Mouse (Mus musculus) G1E (cell line): ENCODE results near the gene Mest. TPM values are rescaled to one million over a fixed set of nuclear protein-coding genes. Genes with fewer than 3 reads are reported as not detected.

Experiments
- ATAC-seq: 2 replicates; pipeline ENCODE4 v1.8.0; 2016; ENCODE audit warnings: mild to moderate bottlenecking; ENCODE audit not compliant: insufficient number of reproducible peaks, poor library complexity, low FRiP score, severe bottlenecking; ENCODE audit errors: extremely low read depth
- DNase-seq: peaks from one replicate; pipeline ENCODE4 v3.0.0; 2012; ENCODE audit warnings: low spot score
- H3K27me3 ChIP-seq: 2 replicates; pipeline ENCODE4 v1.6.1; 2012; ENCODE audit warnings: mild to moderate bottlenecking, low read length, inconsistent platforms; ENCODE audit not compliant: insufficient read depth
- H3K36me3 ChIP-seq: replicated peaks from 2 replicates; pipeline ENCODE3; 2012; ENCODE audit warnings: mild to moderate bottlenecking, inconsistent platforms
- H3K4me1 ChIP-seq: 2 replicates; pipeline ENCODE4 v1.6.1; 2012; ENCODE audit warnings: low read depth, low read length, inconsistent platforms, mixed read lengths; ENCODE audit not compliant: insufficient read depth
- H3K4me3 ChIP-seq: 2 replicates; pipeline ENCODE4 v1.5.1; 2012; ENCODE audit warnings: low read depth, mild to moderate bottlenecking, inconsistent platforms, low read length, moderate library complexity, mixed read lengths
- H3K9me3 ChIP-seq: replicated peaks from 2 replicates; pipeline ENCODE4 v1.6.1; 2012; ENCODE audit warnings: inconsistent platforms
- CTCF ChIP-seq: IDR thresholded peaks from 2 replicates; pipeline ENCODE4 v1.5.1; 2012; ENCODE audit warnings: low read depth, low read length, inconsistent platforms, mixed read lengths
- GATA1 ChIP-seq: IDR thresholded peaks from 2 replicates; pipeline ENCODE4 v1.6.1; 2012; ENCODE audit warnings: borderline replicate concordance, low read length, inconsistent platforms, mixed read lengths
- GATA2 ChIP-seq: IDR thresholded peaks from 2 replicates; pipeline ENCODE4 v1.6.1; 2012; ENCODE audit warnings: low read depth, low read length, inconsistent platforms, borderline replicate concordance
- POLR2AphosphoS5 ChIP-seq: IDR thresholded peaks from 2 replicates; pipeline ENCODE4 v1.6.1; 2012; ENCODE audit warnings: low read depth, low read length, inconsistent platforms; ENCODE audit not compliant: insufficient replicate concordance
- TAL1 ChIP-seq: conservative IDR thresholded peaks from 2 replicates; pipeline ENCODE4 v1.6.1; 2012; ENCODE audit warnings: low read depth, low read length, inconsistent platforms, mixed read lengths
- polyA plus RNA-seq: library from polyadenylated mRNA; stranded (reverse); fragments of >175 nt; gene quantifications from 2 replicates; pipeline ENCODE4 v1.2.3, GENCODE M21; 2012
- total RNA-seq, 2 experiments: library from RNA; stranded (forward) in 1 of 2; stranded (reverse) in 1 of 2; fragments of 200-1000 nt in 1 of 2; fragments of >200 nt in 1 of 2; fragmentation: Nextera tagmentation in 1 of 2; gene quantifications; 2 replicates each; pipeline ENCODE4 v1.2.3; 2014 to 2017

Mest gene
- total and polyA plus RNA-seq, 3 experiments = 0.49 to 0.57 TPM; not detected in 1

- DNase-seq (peak; percentile 14), ATAC-seq (no peak)
- Histone ChIP-seq H3K4me1 (peaks cover 22% of the 10 kb centered on the region), H3K4me3 (peak overlapping the region; percentile 76), H3K36me3 (peaks cover 7% of the 10 kb centered on the region), H3K9me3 (no peaks in the 10 kb centered on the region), H3K27me3 (peaks cover 10% of the 10 kb centered on the region)
- TF ChIP-seq CTCF = no peak
- no peak for TF ChIP-seq TAL1
- no peak for TF ChIP-seq GATA1
- TF ChIP-seq GATA2 = no peak
- no peak for TF ChIP-seq POLR2AphosphoS5
Observed at GRCm38 (mm10) chr6:30692826-30693225, 30.5 kb upstream of the Mest start.

DNA sequence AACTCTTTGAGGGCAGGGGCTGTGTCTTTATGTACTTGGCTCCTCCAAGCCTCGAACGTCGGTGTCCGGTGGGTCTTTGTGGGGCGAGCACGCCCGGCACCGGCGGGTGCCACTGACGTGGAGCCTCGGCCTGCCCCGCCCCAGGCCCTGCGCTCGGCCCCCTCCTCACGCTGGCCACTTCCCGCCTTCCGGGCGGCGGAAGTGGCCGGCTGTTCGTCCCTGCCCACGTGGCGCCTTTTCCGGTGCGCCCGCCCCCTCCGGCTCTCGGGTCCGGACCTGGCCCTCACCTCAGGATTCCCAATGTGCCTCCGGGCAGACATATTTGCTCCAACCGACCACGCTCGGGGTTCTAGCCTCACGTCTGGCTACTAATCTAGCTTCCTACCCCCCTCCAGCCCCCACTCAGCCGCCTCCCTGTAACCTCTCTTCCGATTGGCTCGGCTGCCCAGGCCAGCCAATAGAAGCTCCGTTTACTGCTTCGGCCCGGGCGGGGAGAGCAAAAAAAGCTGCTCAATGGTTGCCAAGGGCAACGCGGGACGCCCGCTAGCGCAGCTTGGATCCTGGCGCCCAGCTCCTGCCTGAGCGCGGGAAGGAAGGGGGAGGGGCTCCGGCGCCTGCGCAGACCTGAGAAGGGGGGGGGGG is 29.9 kb upstream of the Mest start, which contains the start of gene Cep41:
Gene Cep41 (minus strand): TSS at position 400 of the 642 bp plus-strand sequence.
- no peak for TF ChIP-seq GATA2
- TF ChIP-seq CTCF = no peak
- no peak for TF ChIP-seq TAL1
- no peak for TF ChIP-seq POLR2AphosphoS5
- TF ChIP-seq GATA1 = no peak
- peak; percentile 94 for ATAC-seq

DNA sequence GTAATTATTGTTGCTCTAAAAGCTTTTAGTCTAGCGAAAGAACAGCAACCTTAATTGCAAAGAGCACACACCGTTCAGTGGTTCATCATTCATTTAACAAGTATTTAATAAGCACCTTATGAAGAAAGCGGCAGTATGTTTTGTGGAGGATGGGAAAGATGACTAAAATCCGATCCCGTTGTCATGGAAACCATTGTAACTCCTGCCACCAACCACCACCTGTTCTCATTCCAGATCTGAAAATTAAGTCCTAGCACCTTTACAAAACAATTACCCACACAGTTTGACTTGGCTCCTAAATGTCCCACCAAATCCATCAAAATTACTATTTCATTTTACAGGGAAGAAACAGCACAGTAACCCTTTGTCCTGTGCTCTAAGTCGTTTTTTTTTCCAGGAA is 29.1 kb upstream of the Mest start:
- no peaks in the 10 kb centered on the region for H3K9me3 ChIP-seq
- peaks cover 22% of the 10 kb centered on the region for H3K4me1 ChIP-seq
- ATAC-seq (no peak), DNase-seq (no peak)
- peaks cover 22% of the 10 kb centered on the region for H3K27me3 ChIP-seq
- H3K36me3 ChIP-seq = peaks cover 2% of the 10 kb centered on the region
- H3K4me3 ChIP-seq = peak overlapping the region; percentile 76; the same call in 1 of the 2 replicates
- TF ChIP-seq CTCF (no peak), TAL1 (no peak), GATA1 (no peak), GATA2 (no peak), POLR2AphosphoS5 (no peak)

More for the DNA sequence above, 29.9 kb upstream of the Mest start, which contains the start of gene Cep41:
- Histone ChIP-seq H3K4me3 (peak within 1 kb of the TSS; percentile 76), H3K4me1 (peaks cover 22% of the 10 kb centered on the region), H3K9me3 (no peaks in the 10 kb centered on the region), H3K36me3 (peaks cover 3% of the 10 kb centered on the region), H3K27me3 (peaks cover 16% of the 10 kb centered on the region)
- DNase-seq = peak; percentile 99

- no peak for TF ChIP-seq TAL1
- TF ChIP-seq GATA2 = no peak
- no peak for TF ChIP-seq CTCF
- no peak for TF ChIP-seq GATA1
- no peak for TF ChIP-seq POLR2AphosphoS5
- H3K27me3 ChIP-seq = peaks cover 27% of the 10 kb centered on the region
- H3K4me3 ChIP-seq = no peak overlapping the region
- DNase-seq (no peak), ATAC-seq (no peak)
- H3K36me3 ChIP-seq = peaks cover 2% of the 10 kb centered on the region
- no peaks in the 10 kb centered on the region for H3K9me3 ChIP-seq
- H3K4me1 ChIP-seq = peaks cover 22% of the 10 kb centered on the region
Observed at GRCm38 (mm10) chr6:30695124-30695523, 28.2 kb upstream of the Mest start.

GRCm38 (mm10) chr6:30697464-30697863 is 25.9 kb upstream of the Mest start:
- Histone ChIP-seq H3K36me3 (no peaks in the 10 kb centered on the region), H3K9me3 (no peaks in the 10 kb centered on the region), H3K27me3 (peaks cover 39% of the 10 kb centered on the region), H3K4me3 (no peak overlapping the region), H3K4me1 (peaks cover 16% of the 10 kb centered on the region)
- TF ChIP-seq GATA1 (no peak), POLR2AphosphoS5 (no peak), TAL1 (no peak), GATA2 (no peak), CTCF (no peak)
- no peak for ATAC-seq
- no peak for DNase-seq

DNA sequence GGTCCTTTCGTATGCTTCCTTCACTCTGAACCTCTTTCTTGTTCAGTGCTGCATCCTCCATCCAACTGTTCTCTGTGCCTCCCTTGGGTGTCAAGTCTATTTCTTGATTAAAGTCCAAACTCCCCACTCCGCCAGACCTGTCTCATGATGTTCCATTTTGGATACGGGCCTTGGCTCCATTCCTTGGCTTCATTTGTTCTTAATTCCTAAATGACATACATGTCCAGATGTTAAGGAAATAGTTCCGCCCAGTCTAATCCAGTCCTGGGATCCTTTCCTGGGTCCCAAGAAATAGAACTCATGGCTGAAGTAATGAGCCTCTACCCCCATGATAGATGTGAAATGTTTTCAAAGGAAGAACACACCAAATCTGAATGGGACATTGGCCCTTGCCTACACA is 25.3 kb upstream of the Mest start:
- peaks cover 39% of the 10 kb centered on the region for H3K27me3 ChIP-seq
- DNase-seq (no peak), ATAC-seq (no peak)
- no peaks in the 10 kb centered on the region for H3K36me3 ChIP-seq
- TF ChIP-seq GATA2 (no peak), CTCF (no peak), POLR2AphosphoS5 (no peak), GATA1 (no peak), TAL1 (no peak)
- H3K4me3 ChIP-seq = no peak overlapping the region
- peaks cover 10% of the 10 kb centered on the region for H3K4me1 ChIP-seq
- H3K9me3 ChIP-seq = no peaks in the 10 kb centered on the region
